Mouse (Mus musculus) midbrain, embryonic 15.5 days (tissue): ENCODE data around the gene Mcm10. TPM values are rescaled to one million over a fixed set of nuclear protein-coding genes. Genes with fewer than 3 reads are reported as not detected.

ENCODE experiments used
- ATAC-seq: fragments of 200-750 bp; cut with Nextera tagmentation; replicated peaks from 2 replicates; pipeline ENCODE4 v1.8.0; 2017; ENCODE audit warnings: moderate TSS enrichment
- H3K27ac ChIP-seq: fragments of 300-500 bp; sonication (generic); 2 replicates; pipeline ENCODE4 v1.5.1; 2015; ENCODE audit warnings: mild to moderate bottlenecking, inconsistent platforms
- H3K27me3 ChIP-seq: fragments of 300-500 bp; sonication (generic); replicated peaks from 2 replicates; pipeline ENCODE4 v1.6.1; 2015; ENCODE audit warnings: inconsistent platforms
- H3K36me3 ChIP-seq: fragments of 300-500 bp; sonication (generic); replicated peaks from 2 replicates; pipeline ENCODE4 v1.6.1; 2015; ENCODE audit warnings: inconsistent platforms
- H3K4me1 ChIP-seq: fragments of 300-500 bp; sonication (generic); 2 replicates; pipeline ENCODE4 v1.6.1; 2015; ENCODE audit warnings: inconsistent platforms
- H3K4me2 ChIP-seq: fragments of 300-500 bp; sonication (generic); 2 replicates; pipeline ENCODE4 v1.6.1; 2015; ENCODE audit warnings: inconsistent platforms, mild to moderate bottlenecking, moderate library complexity
- H3K4me3 ChIP-seq: fragments of 300-500 bp; sonication (generic); 2 replicates; pipeline ENCODE4 v1.5.1; 2015; ENCODE audit warnings: mild to moderate bottlenecking, inconsistent platforms
- H3K9ac ChIP-seq: fragments of 300-500 bp; sonication (generic); 2 replicates; pipeline ENCODE4 v1.6.1; 2015; ENCODE audit warnings: mild to moderate bottlenecking, inconsistent platforms
- H3K9me3 ChIP-seq: fragments of 300-500 bp; sonication (generic); 2 replicates; pipeline ENCODE4 v1.6.1; 2016; ENCODE audit warnings: inconsistent platforms
- WGBS: fragments of 180-500 bp; shearing (Covaris S2); methylation state at CpG from one replicate; pipeline ENCODE4 v1.1.7; 2015; ENCODE audit warnings: mixed read lengths; 5-methylcytosine and 5-hydroxymethylcytosine counted together
- polyA plus RNA-seq: library from polyadenylated mRNA; unstranded; fragments of >200 nt; fragmentation: Nextera tagmentation; extraction: Ambion mirVana; gene quantifications from 2 replicates; pipeline ENCODE4 v1.2.1, GENCODE M21; 2015

Mcm10 gene
- polyA plus RNA-seq, 1 experiment from 2014 or later: 3.5 TPM

DNA sequence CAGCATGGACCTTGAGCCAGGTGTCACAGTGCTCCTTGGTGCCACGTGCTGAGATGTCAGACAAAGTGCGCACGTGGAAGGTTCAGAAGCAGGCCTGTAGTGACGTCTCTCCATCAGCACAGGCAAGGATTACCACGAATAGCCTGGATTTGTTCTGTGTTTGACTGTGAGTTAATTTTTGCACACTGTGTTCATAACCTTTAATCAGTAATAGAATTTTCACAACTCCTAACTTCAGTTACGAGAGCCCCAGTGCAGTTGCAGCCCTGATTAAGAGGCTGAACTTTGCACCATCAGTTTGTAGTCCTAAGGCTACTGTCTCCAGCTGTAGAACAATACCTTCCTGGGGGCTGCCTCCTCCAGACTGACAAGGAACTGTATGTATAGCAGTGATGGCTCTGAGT lies 16.2 kb downstream of the Mcm10 start:
- no peak overlapping the region for H3K27ac ChIP-seq
- 94% methylated on average over 6 of the region's 6 CpGs for WGBS
- H3K4me2 ChIP-seq: no peak overlapping the region
- H3K9ac ChIP-seq: no peak overlapping the region
- no peaks in the 10 kb centered on the region for H3K27me3 ChIP-seq
- no peak overlapping the region for H3K4me3 ChIP-seq
- no peaks in the 10 kb centered on the region for H3K4me1 ChIP-seq
- H3K9me3 ChIP-seq: no peaks in the 10 kb centered on the region
- ATAC-seq: no peak
- no peaks in the 10 kb centered on the region for H3K36me3 ChIP-seq

GRCm38 (mm10) chr2:4995646-4996045 lies 16.9 kb downstream of the Mcm10 start:
- no peaks in the 10 kb centered on the region for H3K4me1 ChIP-seq
- no peak overlapping the region for H3K27ac ChIP-seq
- H3K9ac ChIP-seq: no peak overlapping the region
- H3K9me3 ChIP-seq: no peaks in the 10 kb centered on the region
- no peak for ATAC-seq
- no peak overlapping the region for H3K4me3 ChIP-seq
- H3K36me3 ChIP-seq: no peaks in the 10 kb centered on the region
- no peaks in the 10 kb centered on the region for H3K27me3 ChIP-seq
- 94% methylated on average over 11 of the region's 11 CpGs for WGBS
- no peak overlapping the region for H3K4me2 ChIP-seq

DNA sequence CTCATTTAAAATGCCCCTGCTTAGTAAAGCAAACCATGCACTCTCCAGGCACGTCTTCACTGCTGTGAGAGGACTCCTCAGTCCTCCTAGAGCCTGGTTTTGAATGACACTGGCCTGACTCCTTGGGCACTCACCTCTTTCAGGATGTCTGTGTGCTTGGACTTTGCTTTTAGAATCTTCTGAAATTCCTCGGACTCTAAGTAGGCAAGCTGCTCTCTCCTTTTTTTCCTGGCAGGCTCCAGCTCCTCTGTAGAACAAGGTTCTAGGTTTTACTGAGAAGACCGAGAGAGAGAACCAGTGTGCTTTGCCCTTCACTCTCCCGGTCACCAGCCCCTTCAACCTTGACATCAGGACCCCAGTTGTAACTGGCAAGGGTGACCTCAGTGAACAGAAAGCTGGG lies 18.2 kb downstream of the Mcm10 start:
- no peak for ATAC-seq
- H3K9ac ChIP-seq: no peak overlapping the region
- H3K36me3 ChIP-seq: no peaks in the 10 kb centered on the region
- 94% methylated on average over 4 of the region's 4 CpGs for WGBS
- H3K4me1 ChIP-seq: no peaks in the 10 kb centered on the region
- no peaks in the 10 kb centered on the region for H3K9me3 ChIP-seq
- no peak overlapping the region for H3K4me3 ChIP-seq
- H3K4me2 ChIP-seq: no peak overlapping the region
- no peak overlapping the region for H3K27ac ChIP-seq
- no peaks in the 10 kb centered on the region for H3K27me3 ChIP-seq

- H3K4me1 ChIP-seq: no peaks in the 10 kb centered on the region
- 91% methylated on average over 11 of the region's 11 CpGs for WGBS
- no peak overlapping the region for H3K4me3 ChIP-seq
- no peaks in the 10 kb centered on the region for H3K27me3 ChIP-seq
- H3K9ac ChIP-seq: no peak overlapping the region
- no peak overlapping the region for H3K4me2 ChIP-seq
- no peaks in the 10 kb centered on the region for H3K9me3 ChIP-seq
- H3K27ac ChIP-seq: no peak overlapping the region
- ATAC-seq: no peak
- no peaks in the 10 kb centered on the region for H3K36me3 ChIP-seq
Measured at GRCm38 (mm10) chr2:4993584-4993983, 19.0 kb downstream of the Mcm10 start.

GRCm38 (mm10) chr2:4988826-4989424 lies 23.7 kb downstream of the Mcm10 start:
- Histone ChIP-seq H3K36me3 (no peaks in the 10 kb centered on the region), H3K4me1 (no peaks in the 10 kb centered on the region), H3K9ac (no peak overlapping the region), H3K27ac (no peak overlapping the region), H3K4me2 (no peak overlapping the region), H3K27me3 (no peaks in the 10 kb centered on the region), H3K4me3 (no peak overlapping the region), H3K9me3 (no peaks in the 10 kb centered on the region)
- WGBS: 79% methylated on average over 11 of the region's 11 CpGs
- no peak for ATAC-seq

GRCm38 (mm10) chr2:4987388-4988180 lies 25.0 kb downstream of the Mcm10 start:
- Histone ChIP-seq H3K27ac (no peak overlapping the region), H3K4me1 (no peaks in the 10 kb centered on the region), H3K27me3 (no peaks in the 10 kb centered on the region), H3K4me3 (no peak overlapping the region), H3K9me3 (no peaks in the 10 kb centered on the region), H3K36me3 (no peaks in the 10 kb centered on the region), H3K4me2 (no peak overlapping the region), H3K9ac (no peak overlapping the region)
- 79% methylated on average over 8 of the region's 8 CpGs for WGBS
- no peak for ATAC-seq

- H3K9me3 ChIP-seq: no peaks in the 10 kb centered on the region
- 94% methylated on average over 4 of the region's 4 CpGs for WGBS
- H3K27ac ChIP-seq: no peak overlapping the region
- H3K4me1 ChIP-seq: no peaks in the 10 kb centered on the region
- H3K4me2 ChIP-seq: no peak overlapping the region
- H3K9ac ChIP-seq: no peak overlapping the region
- no peak overlapping the region for H3K4me3 ChIP-seq
- H3K27me3 ChIP-seq: no peaks in the 10 kb centered on the region
- no peak for ATAC-seq
- no peaks in the 10 kb centered on the region for H3K36me3 ChIP-seq
Measured at GRCm38 (mm10) chr2:4986798-4987197, 25.8 kb downstream of the Mcm10 start.

- no peak overlapping the region for H3K4me3 ChIP-seq
- H3K9ac ChIP-seq: no peak overlapping the region
- no peak overlapping the region for H3K27ac ChIP-seq
- no peaks in the 10 kb centered on the region for H3K36me3 ChIP-seq
- no peak overlapping the region for H3K4me2 ChIP-seq
- no peaks in the 10 kb centered on the region for H3K9me3 ChIP-seq
- no peaks in the 10 kb centered on the region for H3K27me3 ChIP-seq
- no peak for ATAC-seq
- H3K4me1 ChIP-seq: no peaks in the 10 kb centered on the region
- 88% methylated on average over 6 of the region's 6 CpGs for WGBS
Measured at GRCm38 (mm10) chr2:4985000-4985399, 27.6 kb downstream of the Mcm10 start.

GRCm38 (mm10) chr2:4983987-4984386 lies 28.6 kb downstream of the Mcm10 start:
- H3K4me1 ChIP-seq: no peaks in the 10 kb centered on the region
- H3K4me3 ChIP-seq: no peak overlapping the region
- H3K27ac ChIP-seq: no peak overlapping the region
- H3K36me3 ChIP-seq: no peaks in the 10 kb centered on the region
- no peak for ATAC-seq
- no peaks in the 10 kb centered on the region for H3K27me3 ChIP-seq
- no peak overlapping the region for H3K9ac ChIP-seq
- no peak overlapping the region for H3K4me2 ChIP-seq
- no peaks in the 10 kb centered on the region for H3K9me3 ChIP-seq
- WGBS: 22% methylated on average over 5 of the region's 5 CpGs

- ATAC-seq: no peak
Measured at GRCm38 (mm10) chr2:4978091-4978490, 34.5 kb downstream of the Mcm10 start.

DNA sequence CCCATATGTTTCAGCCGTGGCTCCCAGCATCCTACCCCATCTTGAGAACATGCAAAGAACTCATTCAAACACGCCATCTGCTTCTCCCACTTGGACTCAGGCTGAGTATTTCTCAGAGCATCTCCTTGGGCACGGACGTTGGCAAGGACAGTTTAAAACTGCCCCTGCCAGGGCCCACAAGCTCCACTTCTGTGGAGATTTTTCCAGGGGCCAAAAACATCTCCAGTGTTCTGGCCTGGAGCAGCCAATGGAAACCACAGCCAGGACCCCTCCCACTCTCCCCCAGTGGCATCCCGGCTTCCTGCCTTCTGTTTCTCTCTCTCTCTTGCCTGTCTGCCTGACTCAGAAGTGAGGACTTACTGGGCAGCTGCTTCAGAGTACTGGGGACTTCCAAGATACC lies 36.8 kb downstream of the Mcm10 start, which contains the start of gene Ucma:
Gene Ucma, plus strand, starts transcription at position 316 of the 400 bp plus-strand sequence.
- no peaks in the 10 kb centered on the region for H3K9me3 ChIP-seq
- H3K36me3 ChIP-seq: no peaks in the 10 kb centered on the region
- no peak for ATAC-seq
- no peak within 1 kb of the TSS for H3K9ac ChIP-seq
- no peak within 1 kb of the TSS for H3K4me2 ChIP-seq
- no peak within 1 kb of the TSS for H3K27ac ChIP-seq
- no peaks in the 10 kb centered on the region for H3K27me3 ChIP-seq
- WGBS: 72% methylated on average over 5 of the region's 5 CpGs
- no peak within 1 kb of the TSS for H3K4me3 ChIP-seq
- no peaks in the 10 kb centered on the region for H3K4me1 ChIP-seq

More at GRCm38 (mm10) chr2:4978091-4978490, 34.5 kb downstream of the Mcm10 start:
- WGBS: 36% methylated on average over 8 of the region's 8 CpGs
- Histone ChIP-seq H3K36me3 (no peaks in the 10 kb centered on the region), H3K4me3 (no peak overlapping the region), H3K9me3 (no peaks in the 10 kb centered on the region), H3K9ac (no peak overlapping the region), H3K27me3 (no peaks in the 10 kb centered on the region), H3K4me2 (no peak overlapping the region), H3K27ac (no peak overlapping the region), H3K4me1 (no peaks in the 10 kb centered on the region)

DNA sequence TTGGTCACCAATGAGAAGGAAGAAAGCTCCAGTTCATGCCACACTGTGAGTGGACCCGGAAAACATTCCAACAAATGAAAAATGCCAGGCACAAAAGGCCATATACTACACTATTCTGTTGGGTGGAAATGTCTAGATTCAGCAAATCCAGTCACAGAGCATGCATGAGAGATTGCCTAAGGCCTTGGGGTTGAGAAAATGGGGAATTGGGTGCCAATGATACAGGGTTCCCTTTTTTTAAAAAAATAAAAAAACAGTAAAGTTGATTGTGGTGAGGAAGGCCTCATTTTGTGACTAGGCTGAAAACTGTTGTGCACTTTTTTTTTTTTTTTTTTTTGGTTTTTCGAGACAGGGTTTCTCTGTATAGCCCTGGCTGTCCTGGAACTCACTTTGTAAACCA lies 43.5 kb downstream of the Mcm10 start:
- H3K4me3 ChIP-seq: no peak overlapping the region
- H3K27ac ChIP-seq: no peak overlapping the region
- 92% methylated on average over 1 of the region's 2 CpGs for WGBS
- H3K4me1 ChIP-seq: no peaks in the 10 kb centered on the region
- no peaks in the 10 kb centered on the region for H3K36me3 ChIP-seq
- H3K27me3 ChIP-seq: no peaks in the 10 kb centered on the region
- ATAC-seq: no peak
- no peak overlapping the region for H3K9ac ChIP-seq
- no peaks in the 10 kb centered on the region for H3K9me3 ChIP-seq
- no peak overlapping the region for H3K4me2 ChIP-seq

DNA sequence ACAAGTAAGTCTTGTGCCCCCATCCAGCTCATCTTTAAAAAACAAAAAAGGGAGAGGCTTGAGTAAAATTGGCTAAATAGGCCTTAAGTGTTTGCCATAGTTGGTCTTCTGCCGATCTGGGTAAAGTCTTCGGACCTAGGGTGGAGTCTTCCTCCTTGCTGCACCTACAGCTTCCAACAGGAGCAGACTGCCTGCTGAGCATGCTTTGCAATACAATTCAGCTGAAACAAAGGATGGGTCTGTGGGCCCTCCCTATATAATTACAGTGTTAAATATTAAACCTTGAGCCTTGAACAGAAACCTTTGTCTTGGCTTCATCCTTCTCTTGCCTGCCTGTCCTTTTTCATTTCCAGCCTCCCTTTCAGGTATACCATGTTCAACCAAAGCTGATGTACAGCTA lies 44.8 kb downstream of the Mcm10 start:
- Histone ChIP-seq H3K36me3 (no peaks in the 10 kb centered on the region), H3K4me2 (no peak overlapping the region), H3K4me1 (no peaks in the 10 kb centered on the region), H3K27me3 (no peaks in the 10 kb centered on the region), H3K9me3 (no peaks in the 10 kb centered on the region), H3K27ac (no peak overlapping the region), H3K9ac (no peak overlapping the region), H3K4me3 (no peak overlapping the region)
- no peak for ATAC-seq
- 94% methylated on average over 2 of the region's 2 CpGs for WGBS
